Mouse (Mus musculus): ENCODE measurements at regions not wholly inside any gene's neighbourhood (a gene's known extent, or its start where the extent isn't known, plus 50 kb on each side); places are given as distances from the start of the nearest gene placed in this dataset.

GRCm38 (mm10) chr4:23567827-23568226 lies 928.4 kb upstream of the Mms22l start:
- Histone ChIP-seq H3K9ac (no peak overlapping the region), H3K27me3 (replicated peaks) (no peaks in the 10 kb centered on the region), H3K36me3 (no peaks in the 10 kb centered on the region), H3K27ac (no peak overlapping the region), H3K9me3 (replicated peaks) (no peaks in the 10 kb centered on the region), H3K4me2 (no peak overlapping the region), H3K4me3 (no peak overlapping the region), H3K4me1 (no peaks in the 10 kb centered on the region)
- 59% methylated on average over 1 of the region's 1 CpGs for WGBS (ENCODE audit: insufficient replicate concordance)
- ATAC-seq = no peak

GRCm38 (mm10) chr4:23573013-23573412 lies 923.2 kb upstream of the Mms22l start:
- no peak overlapping the region for H3K9ac ChIP-seq
- no peaks in the 10 kb centered on the region for H3K9me3 ChIP-seq (replicated peaks)
- no peak overlapping the region for H3K27ac ChIP-seq
- no peak for ATAC-seq
- H3K27me3 ChIP-seq (replicated peaks) = no peaks in the 10 kb centered on the region
- H3K36me3 ChIP-seq = no peaks in the 10 kb centered on the region
- no peak overlapping the region for H3K4me3 ChIP-seq
- no peaks in the 10 kb centered on the region for H3K4me1 ChIP-seq
- no peak overlapping the region for H3K4me2 ChIP-seq

DNA sequence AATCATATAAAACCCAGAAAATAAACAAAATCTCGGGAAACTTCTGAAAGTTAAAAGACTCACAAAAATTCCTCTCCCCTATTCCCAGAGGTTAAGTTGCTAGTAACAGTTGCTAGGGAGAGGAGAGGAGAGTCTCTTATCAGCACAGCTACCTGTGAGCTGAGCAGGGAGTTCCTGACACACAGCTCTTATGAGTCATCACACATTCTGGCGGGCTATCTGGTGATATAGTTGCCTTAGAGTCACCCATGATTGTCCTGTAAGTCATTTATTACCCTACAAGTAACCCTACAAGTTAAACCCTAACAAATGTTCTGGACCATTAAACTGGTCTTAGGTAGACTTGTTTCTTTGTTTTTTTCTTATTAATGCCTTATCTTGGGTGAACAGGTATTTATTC lies 908.8 kb upstream of the Mms22l start:
- no peak for ATAC-seq
- H3K4me2 ChIP-seq = no peak overlapping the region
- H3K36me3 ChIP-seq = no peaks in the 10 kb centered on the region
- H3K4me3 ChIP-seq = no peak overlapping the region
- H3K4me1 ChIP-seq = no peaks in the 10 kb centered on the region
- 15% methylated on average over 2 of the region's 2 CpGs for WGBS (ENCODE audit: insufficient replicate concordance)
- H3K27me3 ChIP-seq (replicated peaks) = no peaks in the 10 kb centered on the region
- no peak overlapping the region for H3K27ac ChIP-seq
- no peaks in the 10 kb centered on the region for H3K9me3 ChIP-seq (replicated peaks)
- no peak overlapping the region for H3K9ac ChIP-seq

DNA sequence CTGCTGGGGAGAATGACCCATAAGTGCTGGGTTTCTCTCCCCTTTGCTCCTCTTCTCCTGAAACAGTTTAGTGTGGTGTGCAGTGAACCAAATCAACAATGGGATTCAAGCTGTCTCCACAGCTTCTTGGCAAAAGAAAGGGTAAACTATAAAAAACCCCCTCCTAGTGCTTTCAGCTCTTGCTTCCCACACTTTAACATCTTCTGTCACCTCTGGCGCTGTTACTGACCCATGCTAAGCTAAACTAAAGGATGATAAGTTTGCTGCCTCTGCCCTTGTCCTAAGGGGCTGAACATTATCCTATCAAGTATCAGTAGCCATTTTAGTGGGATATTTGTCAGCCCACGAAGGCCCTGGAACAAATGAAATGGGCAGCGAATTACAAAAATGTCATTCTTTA lies 905.4 kb upstream of the Mms22l start:
- H3K4me1 ChIP-seq = no peaks in the 10 kb centered on the region
- no peaks in the 10 kb centered on the region for H3K36me3 ChIP-seq
- 56% methylated on average over 3 of the region's 3 CpGs for WGBS (ENCODE audit: insufficient replicate concordance)
- H3K4me2 ChIP-seq = no peak overlapping the region
- H3K27me3 ChIP-seq (replicated peaks) = no peaks in the 10 kb centered on the region
- H3K9ac ChIP-seq = no peak overlapping the region
- no peak overlapping the region for H3K27ac ChIP-seq
- ATAC-seq = no peak
- H3K9me3 ChIP-seq (replicated peaks) = no peaks in the 10 kb centered on the region
- H3K4me3 ChIP-seq = no peak overlapping the region

DNA sequence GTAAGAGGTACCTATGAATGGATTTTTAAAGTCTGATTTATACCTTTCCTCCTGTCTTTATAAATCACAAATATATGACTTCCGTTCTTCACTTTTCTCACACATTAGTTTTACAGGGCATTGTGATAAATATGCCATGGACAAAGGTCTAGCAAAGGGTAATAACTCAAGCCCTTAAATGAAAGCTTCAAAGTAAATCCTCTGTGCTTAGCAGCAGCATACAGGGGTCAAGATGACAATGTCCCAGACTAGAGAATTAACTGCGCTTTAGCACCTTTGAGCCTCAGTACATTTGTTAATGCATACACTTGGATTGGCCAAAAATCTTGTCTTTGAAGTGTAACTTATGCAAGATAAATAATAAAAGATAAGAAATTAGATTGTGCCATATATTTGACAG lies 904.7 kb upstream of the Mms22l start:
- Histone ChIP-seq H3K9me3 (replicated peaks) (no peaks in the 10 kb centered on the region), H3K4me1 (no peaks in the 10 kb centered on the region), H3K27ac (no peak overlapping the region), H3K27me3 (replicated peaks) (no peaks in the 10 kb centered on the region), H3K4me2 (no peak overlapping the region), H3K36me3 (no peaks in the 10 kb centered on the region), H3K9ac (no peak overlapping the region), H3K4me3 (no peak overlapping the region)
- WGBS (ENCODE audit: insufficient replicate concordance) = 71% methylated on average over 2 of the region's 2 CpGs
- ATAC-seq = no peak

DNA sequence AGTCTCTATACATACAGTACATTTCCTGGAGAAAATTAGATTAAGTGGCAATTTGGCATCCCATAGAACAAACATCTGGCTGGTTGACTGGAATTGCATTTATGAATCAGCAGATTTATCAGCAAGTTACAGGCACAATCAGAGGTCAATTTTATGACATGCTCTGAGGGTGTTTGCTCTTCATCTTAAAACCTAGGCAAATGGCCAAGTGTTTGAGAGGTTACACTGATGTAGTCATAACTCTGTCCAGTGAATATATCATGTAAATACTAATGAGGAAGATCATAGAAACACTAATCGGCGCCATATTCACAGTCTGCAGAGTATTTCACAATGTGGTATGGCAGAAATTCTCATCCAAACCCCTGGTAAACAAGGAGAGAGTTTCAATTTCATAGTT lies 896.2 kb upstream of the Mms22l start:
- H3K4me2 ChIP-seq = no peak overlapping the region
- H3K27me3 ChIP-seq (replicated peaks) = no peaks in the 10 kb centered on the region
- H3K9me3 ChIP-seq (replicated peaks) = no peaks in the 10 kb centered on the region
- H3K27ac ChIP-seq = no peak overlapping the region
- H3K9ac ChIP-seq = no peak overlapping the region
- 62% methylated on average over 2 of the region's 2 CpGs for WGBS (ENCODE audit: insufficient replicate concordance)
- H3K36me3 ChIP-seq = no peaks in the 10 kb centered on the region
- no peak overlapping the region for H3K4me3 ChIP-seq
- ATAC-seq = no peak
- no peaks in the 10 kb centered on the region for H3K4me1 ChIP-seq

DNA sequence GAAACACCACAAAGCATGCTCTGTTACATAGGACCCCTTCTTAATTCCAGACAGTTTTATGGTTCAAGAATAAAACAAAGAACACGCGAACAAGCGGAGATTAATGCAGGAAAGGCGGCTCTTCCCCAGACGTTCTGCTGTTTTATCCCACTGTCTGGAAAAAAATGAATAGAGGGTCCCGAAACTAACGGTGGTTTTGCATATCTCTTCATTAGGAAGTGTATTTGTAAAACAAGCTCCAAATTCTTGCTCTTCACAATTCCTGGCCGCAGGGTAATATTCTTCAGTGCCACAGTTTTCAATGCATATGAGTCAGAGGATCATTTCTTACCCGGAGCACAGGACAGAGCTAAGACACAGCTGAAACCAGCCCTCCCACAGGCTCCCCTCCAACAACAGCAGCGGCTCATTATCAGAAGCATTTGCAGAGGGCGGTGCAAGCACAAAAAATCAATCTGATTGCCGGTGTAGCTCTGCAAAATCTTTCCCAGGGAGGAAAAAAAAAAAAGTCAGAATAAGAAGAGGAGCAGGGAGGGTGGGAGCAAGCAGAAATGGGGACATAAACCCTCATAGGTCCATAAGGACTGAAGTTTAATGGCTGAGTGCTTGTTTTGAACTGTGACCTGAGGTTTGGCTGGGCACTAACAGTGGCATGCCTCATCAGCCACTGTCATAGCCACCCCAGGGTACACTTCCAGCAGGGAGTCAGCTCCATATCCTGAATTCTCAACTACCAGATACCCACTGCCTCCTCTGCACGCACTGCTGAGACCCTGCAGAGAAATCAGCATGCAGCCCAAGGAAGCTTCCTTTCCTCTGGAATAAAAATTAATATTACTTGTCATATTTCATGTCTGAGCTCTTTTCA lies 894.6 kb upstream of the Mms22l start:
- H3K4me1 ChIP-seq = no peaks in the 10 kb centered on the region
- no peak for ATAC-seq

DNA sequence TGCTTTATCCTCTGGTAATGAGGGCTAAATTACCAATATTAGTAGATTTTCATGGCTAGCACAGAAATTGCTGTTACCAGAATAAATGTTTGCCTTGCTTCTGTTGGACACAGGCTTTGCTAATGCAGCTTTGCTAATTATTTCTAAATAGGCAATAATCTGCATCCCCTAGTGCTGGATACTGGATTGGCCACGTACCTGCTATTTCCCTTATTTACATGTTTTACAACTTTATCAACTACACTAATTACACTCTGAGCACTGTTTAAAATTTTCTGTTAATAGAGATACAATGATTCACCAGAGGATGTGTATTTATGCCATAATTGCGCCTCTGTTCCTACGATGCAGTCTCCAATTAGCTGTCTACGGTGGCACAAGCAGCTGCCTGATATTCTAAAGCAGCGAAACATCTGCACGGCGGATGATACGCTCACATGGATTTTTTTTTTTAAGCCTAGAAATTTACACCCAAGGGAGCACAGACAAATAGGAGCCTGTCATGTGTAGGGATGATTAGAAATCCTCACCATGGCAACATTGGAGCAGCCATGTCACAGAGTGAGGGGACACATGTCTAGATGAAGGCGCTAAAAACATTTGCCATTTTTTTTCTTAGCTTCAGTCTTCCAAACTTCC lies 893.8 kb upstream of the Mms22l start:
- Histone ChIP-seq H3K27me3 (replicated peaks) (no peaks in the 10 kb centered on the region), H3K27ac (no peak overlapping the region), H3K9ac (no peak overlapping the region), H3K4me1 (no peaks in the 10 kb centered on the region), H3K36me3 (no peaks in the 10 kb centered on the region), H3K9me3 (replicated peaks) (no peaks in the 10 kb centered on the region), H3K4me3 (no peak overlapping the region), H3K4me2 (no peak overlapping the region)
- no peak for ATAC-seq
- WGBS (ENCODE audit: insufficient replicate concordance) = 82% methylated on average over 9 of the region's 9 CpGs

More for the DNA sequence above, 894.6 kb upstream of the Mms22l start:
- Histone ChIP-seq H3K36me3 (no peaks in the 10 kb centered on the region), H3K4me2 (no peak overlapping the region), H3K9me3 (replicated peaks) (no peaks in the 10 kb centered on the region), H3K4me3 (no peak overlapping the region), H3K27ac (no peak overlapping the region), H3K9ac (no peak overlapping the region), H3K27me3 (replicated peaks) (no peaks in the 10 kb centered on the region)
- 37% methylated on average over 13 of the region's 13 CpGs for WGBS (ENCODE audit: insufficient replicate concordance)

DNA sequence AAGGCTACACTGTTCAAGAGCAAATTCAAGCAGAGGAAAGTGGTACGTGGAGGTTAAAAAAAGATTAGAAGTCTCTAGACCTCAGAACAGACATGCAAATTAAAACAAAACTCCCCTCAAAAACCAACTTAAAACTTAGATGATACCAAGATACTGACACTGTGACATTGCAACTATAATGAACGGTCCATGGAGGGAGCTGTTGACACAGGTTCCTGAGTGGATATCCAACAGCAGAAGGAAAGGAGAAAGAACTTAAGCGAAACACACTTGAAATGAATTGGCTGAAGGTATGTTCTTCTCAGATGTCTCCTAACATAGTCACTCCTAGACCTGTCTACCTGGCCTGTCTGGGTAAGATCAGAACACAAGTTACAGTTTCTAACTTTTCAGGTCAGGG lies 888.9 kb upstream of the Mms22l start:
- H3K4me2 ChIP-seq = no peak overlapping the region
- no peaks in the 10 kb centered on the region for H3K36me3 ChIP-seq
- no peaks in the 10 kb centered on the region for H3K9me3 ChIP-seq (replicated peaks)
- H3K4me3 ChIP-seq = no peak overlapping the region
- H3K9ac ChIP-seq = no peak overlapping the region
- WGBS (ENCODE audit: insufficient replicate concordance) = 64% methylated on average over 3 of the region's 3 CpGs
- ATAC-seq = no peak
- H3K4me1 ChIP-seq = no peaks in the 10 kb centered on the region
- H3K27ac ChIP-seq = no peak overlapping the region
- H3K27me3 ChIP-seq (replicated peaks) = no peaks in the 10 kb centered on the region

DNA sequence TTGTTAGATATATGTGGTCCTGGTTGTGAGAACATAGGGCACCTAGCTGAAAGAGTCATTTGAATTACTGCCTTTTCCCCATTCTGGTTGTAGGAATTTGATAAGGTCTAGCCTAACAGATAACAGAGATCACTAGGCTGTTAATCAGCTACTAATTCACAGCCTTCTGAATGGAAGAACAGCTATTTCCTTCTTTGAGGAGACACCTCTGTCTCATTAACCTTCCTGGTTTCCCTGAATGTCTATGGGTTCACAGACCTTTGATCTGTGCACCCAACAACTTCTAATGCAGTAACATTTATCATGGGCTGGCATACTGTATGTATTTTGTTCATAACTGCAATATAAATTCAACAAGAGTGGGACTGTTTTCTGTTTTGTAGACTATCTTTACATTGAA lies 875.0 kb upstream of the Mms22l start:
- Histone ChIP-seq H3K9me3 (replicated peaks) (no peaks in the 10 kb centered on the region), H3K27me3 (replicated peaks) (no peaks in the 10 kb centered on the region), H3K36me3 (no peaks in the 10 kb centered on the region), H3K4me2 (no peak overlapping the region), H3K4me3 (no peak overlapping the region), H3K4me1 (no peaks in the 10 kb centered on the region), H3K9ac (no peak overlapping the region), H3K27ac (no peak overlapping the region)
- ATAC-seq = no peak

- Histone ChIP-seq H3K4me2 (no peak overlapping the region), H3K27me3 (replicated peaks) (no peaks in the 10 kb centered on the region), H3K4me3 (no peak overlapping the region), H3K27ac (no peak overlapping the region), H3K9me3 (replicated peaks) (no peaks in the 10 kb centered on the region), H3K9ac (no peak overlapping the region), H3K36me3 (no peaks in the 10 kb centered on the region), H3K4me1 (no peaks in the 10 kb centered on the region)
- no peak for ATAC-seq
Measured at GRCm38 (mm10) chr4:23622231-23622630, 874.0 kb upstream of the Mms22l start.

- Histone ChIP-seq H3K4me2 (no peak overlapping the region), H3K36me3 (no peaks in the 10 kb centered on the region), H3K27ac (no peak overlapping the region), H3K9ac (no peak overlapping the region), H3K27me3 (replicated peaks) (no peaks in the 10 kb centered on the region), H3K4me3 (no peak overlapping the region), H3K9me3 (replicated peaks) (no peaks in the 10 kb centered on the region), H3K4me1 (no peaks in the 10 kb centered on the region)
- ATAC-seq = no peak
- 69% methylated on average over 9 of the region's 9 CpGs for WGBS (ENCODE audit: insufficient replicate concordance)
Measured at GRCm38 (mm10) chr4:23636231-23636928, 859.9 kb upstream of the Mms22l start.
